Mouse (Mus musculus) heart, postnatal 0 days (tissue): ENCODE data around the gene Dedd.

Source experiments
- CTCF ChIP-seq: IDR thresholded peaks from 2 replicates; pipeline ENCODE4 v1.5.1; 2016; ENCODE audit warnings: antibody characterized with exemption, control low read depth, low read depth
- EP300 ChIP-seq: IDR thresholded peaks from 2 replicates; pipeline ENCODE4 v1.6.1; 2016; ENCODE audit warnings: antibody characterized with exemption, low read depth

DNA sequence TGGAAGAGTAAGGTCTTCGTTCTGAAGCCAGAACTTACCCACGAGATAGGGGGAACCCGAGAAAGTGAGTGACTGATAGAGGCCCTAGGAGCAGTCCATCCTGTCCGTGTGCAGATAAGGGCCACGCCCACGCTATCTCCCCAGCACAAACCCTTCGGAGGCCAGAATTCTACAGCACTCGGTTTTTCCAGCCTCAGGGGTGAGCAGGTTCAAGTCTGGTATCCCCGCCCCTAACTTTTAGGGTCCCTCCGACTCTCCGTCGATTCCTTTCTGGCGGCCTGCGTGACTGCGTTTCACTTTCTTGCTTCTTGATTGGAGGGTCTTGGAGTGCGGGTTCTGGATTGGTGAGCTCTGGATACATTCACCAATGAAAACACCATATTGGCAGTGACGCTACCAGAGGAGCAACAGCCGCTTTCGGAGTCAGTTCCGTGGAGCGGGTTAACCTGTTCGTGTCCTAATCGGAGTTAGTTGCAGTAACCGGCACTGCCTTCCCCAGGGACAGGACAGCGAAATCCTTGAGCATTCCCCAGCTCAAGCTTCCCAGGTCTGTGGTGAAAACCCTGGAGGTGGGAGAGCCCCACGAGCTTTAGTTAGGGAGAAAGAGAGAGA, 47.9 kb upstream of the Dedd start, which contains the start of gene Ppox:
- TF ChIP-seq CTCF (no peak), EP300 (no peak)
